Mouse (Mus musculus) Muller cell, postnatal 12 days (primary cell): ENCODE data around the gene Car12.

Source experiments
- DNase-seq: peaks from one replicate; pipeline ENCODE4 v3.0.0-alpha.2; 2015; ENCODE audit errors: inconsistent ontology term

Car12 gene

DNA sequence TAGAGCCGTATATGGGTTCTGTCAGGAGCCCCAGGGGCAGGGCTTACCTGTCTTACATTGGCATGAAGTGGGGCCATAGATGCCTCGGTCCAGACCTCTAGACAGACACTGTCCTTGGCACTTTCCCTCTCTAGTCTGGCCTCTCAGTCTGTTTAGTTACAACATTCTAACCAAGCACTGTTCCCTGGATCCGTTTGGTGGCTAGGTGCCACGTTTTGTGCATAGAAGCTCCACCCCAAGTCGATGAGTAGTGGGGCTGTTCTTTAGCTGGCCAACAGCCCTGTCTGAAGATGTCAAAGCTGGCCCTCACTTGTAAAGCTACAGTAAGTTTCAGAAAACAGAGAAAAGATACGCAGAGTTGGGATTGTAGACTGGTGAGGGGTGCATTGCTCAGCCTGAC, 2.9 kb upstream of the Car12 start:
- no peak for DNase-seq

DNA sequence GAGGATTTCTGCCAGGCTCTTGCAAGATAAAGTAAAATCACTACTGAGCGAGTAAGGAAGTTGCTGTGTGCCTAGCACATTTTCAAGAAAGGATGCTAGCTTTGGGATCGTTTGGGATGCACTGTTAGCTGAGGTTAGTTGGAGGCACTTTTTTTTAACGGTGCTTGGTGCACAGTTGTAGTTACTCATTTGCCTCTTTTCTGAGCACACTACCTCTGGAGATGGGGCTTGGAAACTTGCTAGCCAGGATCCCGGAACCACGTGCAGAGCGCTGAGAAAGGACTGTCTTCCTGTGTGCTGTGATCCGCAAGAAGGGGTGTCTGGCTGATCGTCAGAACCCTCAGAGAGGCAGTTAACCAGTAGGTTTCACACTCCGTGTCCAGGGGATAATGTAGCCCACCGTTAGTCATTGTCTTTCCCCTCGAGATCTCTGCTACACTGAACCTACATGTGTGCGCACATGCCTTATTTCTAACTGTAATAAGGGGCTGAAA, 583 bp downstream of the Car12 start:
- DNase-seq: no peak

DNA sequence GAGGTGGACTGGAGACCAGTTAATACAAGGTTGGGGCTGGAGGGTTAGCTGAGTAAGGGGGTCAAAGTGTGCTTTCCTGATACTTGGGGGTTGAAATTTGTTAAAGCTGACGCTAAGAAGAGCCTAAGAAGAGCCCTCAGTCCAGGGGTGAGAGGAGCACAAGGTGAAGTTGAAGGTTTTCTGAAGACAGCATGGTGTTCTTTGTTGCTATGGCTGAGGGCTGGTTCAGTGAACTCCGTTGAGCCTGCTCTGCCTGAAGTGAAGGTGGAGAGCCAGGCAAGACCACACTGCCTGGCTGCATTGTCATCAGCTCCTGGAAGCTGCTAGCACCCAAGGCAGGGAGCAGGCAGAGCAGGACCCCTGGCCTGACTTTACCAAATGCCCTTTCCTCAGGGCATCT, 1.9 kb downstream of the Car12 start:
- DNase-seq: no peak

DNA sequence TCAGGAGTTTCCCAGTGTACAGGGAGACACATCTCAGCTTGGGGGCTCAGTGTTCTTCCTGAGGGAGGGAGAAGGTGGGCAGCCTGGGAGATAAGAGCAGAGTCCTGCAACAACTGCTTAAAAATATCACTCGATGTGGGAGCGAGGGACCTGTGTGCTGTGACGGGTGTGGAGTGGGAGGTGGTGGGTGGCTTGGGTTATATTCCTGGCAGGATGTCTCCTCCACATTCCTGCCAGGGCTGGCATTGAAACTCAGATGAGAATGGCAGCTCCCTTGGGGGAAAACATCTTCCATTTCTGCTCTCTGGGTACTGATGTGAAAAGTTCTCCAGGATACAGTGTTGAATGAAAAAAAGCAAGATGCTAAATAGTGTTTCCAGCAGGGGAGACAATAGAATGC, 3.0 kb downstream of the Car12 start:
- no peak for DNase-seq

DNA sequence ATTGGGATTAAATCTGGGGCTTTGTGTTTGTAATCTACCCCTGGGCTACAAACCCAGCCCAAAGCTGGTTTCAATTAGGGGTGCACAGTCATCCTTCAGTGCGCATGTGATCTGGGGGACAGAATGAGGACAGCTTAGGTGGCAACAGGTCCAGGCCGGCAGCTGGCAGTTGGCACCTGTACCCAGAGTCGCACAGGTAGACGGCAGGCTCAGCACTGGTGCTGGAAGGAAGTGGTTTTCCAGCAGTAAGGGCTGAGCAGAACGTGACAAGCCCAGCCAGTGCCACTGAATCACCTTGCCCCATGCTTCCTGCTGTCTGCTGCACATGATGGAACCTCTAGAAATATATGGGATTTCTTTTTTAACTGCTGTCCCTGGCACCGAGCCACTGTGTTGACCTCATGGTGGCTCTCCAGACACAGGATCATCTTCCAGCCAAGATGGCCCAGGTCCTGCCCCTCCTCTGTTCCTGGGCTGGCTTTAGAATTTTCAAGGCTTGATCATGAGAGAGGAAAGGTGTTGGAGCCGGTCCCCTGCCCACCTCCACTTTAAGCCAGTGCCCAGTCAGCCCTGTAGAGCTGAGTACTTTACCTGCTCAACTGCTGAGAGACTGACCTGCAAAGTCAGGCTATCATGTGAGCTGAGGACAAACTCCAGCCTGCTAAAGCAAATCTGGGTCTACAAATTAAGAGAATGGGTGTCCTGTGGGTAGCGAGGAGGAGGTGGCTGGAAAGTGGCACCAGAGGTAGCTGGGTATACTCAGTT, 7.4 kb downstream of the Car12 start:
- DNase-seq: no peak

DNA sequence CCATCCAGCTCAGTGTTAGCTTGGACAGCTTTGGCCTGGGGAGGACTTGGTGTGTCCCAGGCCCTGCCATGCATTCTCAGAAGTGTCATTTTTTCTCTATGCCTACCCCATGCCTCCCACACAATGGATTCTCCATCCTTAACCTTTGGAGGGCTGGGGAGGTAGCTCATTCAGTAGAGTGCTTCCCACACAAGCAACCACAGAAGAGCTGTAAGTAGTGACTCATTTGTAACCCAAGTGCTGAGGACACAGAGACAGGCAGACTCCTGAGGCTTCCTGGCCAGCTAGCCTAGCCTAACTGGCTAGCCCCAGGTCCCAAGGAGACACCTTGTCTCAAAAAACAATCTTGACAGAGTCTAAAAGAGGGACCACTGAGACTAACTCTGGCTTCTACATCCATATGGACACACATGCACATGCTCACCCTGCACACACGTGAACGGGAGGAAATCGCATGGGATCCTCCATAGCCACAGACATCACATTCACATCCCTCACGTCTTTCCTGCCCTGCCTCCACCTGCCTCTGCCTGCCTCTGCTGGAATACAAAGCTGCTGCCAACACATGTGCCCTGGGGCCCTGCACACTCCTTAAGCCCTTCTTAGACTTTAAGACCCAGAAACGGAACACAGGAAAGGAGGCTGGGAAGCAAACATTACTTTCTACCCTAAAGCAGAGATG, 8.8 kb downstream of the Car12 start:
- DNase-seq: no peak

DNA sequence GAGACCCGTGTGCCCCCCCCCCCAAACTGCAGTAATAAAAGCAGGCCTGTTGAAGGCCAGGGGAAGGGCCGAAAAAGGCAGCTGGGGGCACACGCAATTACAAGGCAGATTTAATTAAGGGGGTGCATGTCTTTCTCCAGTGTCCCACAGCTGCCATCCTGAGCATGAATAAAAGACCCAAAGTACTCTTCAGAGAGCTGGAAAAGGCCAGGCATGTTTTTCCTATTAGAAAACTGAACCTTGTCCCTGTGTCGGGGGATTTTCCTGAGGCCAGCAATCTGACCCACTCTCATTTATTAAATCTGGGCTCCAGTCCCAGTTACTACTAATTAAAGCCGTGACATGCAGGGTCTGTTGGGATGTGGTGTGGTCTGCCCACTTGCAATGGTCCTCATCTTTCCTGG, 9.4 kb downstream of the Car12 start:
- peak; percentile 75 for DNase-seq

DNA sequence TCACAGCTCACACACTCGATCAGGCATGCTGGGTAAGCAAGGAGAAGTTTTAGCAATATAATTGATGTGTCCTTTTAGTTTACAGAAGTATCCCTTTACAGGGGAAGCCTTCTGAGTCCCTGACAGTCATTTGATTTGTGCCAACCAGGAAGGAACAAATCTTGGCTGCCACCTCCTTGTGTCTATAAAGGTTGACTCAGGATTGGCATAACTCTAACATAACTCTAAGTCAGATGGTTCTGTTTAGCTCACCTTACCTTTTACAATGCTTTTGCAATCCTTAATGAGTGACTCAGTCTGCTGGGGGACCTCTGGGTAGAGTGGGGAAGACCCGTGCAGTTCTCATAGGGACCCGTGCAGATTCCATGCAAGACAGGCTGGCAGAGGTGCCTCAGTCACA, 12.1 kb downstream of the Car12 start:
- DNase-seq: no peak

DNA sequence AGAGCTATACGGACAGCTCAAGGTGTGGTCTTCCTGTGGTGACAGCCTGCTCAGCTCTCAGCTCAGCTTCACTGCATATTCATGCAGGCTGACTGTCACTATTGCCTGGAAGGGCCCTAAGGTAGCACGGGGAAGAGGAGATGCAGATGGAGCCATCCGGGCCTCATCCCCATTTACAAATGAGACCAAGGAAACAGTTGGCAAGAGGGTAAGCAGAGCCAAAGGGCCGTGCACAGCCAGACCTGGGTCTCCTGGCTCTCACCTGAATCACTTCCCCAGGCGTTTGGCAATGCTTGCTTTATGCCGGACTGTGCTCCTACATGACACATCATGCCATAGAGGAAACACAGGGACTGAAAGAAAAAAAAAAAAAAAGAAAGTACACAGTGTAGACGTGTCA, 13.8 kb downstream of the Car12 start:
- DNase-seq: no peak

DNA sequence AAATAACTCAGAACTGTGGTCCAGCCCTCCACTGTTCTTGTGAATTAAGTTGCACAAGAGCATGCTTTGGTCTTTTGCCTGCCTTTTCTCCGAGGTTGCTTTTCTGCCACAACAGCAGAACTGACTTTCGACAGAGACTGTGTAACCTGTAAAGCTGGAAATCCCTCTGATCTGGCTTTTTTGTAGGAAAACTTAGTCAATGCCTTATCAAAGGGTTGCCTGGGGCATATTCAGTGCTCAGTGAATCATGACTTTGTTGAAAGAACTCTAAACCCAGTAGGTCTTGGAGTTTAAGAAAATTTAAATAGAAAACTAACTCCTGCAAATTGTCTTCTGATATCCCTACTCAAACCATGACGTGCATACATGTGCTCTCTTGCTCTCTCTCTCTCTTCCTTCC, 17.1 kb downstream of the Car12 start:
- no peak for DNase-seq

DNA sequence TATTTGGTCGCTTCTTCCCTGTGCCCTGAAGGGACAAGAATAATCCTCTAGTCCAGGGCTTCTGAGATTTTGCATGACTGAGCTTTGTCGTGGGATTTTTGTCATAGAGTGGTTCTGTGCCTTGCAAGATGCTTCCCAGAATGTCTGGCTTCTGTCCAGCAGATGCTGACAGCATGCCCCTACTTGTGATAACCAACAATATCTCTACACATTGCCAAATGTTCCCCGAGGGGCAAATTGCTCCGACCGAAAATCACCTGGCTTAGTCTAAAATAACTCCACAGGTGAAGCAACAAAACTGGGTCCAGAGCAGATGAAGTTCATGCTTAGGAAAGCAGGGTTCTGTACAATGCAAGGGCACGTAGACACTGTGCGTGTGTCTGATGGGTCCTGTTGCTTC, 17.8 kb downstream of the Car12 start:
- no peak for DNase-seq

DNA sequence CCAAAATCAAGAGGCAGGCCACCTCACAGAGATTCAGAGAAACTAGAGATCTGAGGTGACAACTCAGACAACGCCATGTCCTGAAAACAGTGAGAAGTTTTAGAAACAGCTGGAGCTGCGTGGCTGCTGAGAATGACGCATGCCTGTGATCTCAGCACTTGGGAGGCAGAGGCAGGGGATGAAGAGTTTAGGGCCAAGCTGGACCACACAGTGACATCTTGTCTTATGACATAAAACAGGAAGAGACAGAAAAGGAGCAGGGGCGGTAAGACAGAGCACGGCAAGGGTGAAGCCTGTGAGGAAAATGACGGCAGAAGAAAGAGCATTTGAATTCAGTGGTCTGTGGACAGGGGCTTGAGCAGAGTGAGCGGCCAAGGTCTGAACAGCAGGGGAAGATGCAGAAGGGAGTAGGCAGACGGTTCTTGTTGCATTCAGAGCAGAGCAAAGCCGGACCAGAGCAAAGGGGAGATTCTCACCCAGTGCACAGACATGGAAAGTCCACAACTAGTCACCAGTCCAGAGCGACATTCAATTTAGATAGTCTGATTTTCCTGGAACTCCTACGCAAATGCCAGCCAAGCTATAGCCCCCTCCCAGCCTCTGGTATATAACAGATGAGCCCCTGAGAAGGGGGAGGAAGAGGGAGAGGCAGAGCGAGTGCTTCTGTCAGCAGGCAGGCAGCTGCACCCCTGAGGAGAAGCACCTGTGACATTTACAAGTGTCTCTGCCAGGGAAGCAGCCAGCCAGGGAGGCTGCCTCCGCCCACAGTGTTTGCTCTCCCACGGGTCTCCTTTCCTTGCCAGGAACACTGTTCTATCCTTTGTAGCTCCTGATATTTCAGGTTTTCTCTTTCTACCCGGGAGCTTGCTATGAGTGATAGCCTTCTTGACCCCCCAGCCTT, 19.6 kb downstream of the Car12 start:
- DNase-seq: no peak

DNA sequence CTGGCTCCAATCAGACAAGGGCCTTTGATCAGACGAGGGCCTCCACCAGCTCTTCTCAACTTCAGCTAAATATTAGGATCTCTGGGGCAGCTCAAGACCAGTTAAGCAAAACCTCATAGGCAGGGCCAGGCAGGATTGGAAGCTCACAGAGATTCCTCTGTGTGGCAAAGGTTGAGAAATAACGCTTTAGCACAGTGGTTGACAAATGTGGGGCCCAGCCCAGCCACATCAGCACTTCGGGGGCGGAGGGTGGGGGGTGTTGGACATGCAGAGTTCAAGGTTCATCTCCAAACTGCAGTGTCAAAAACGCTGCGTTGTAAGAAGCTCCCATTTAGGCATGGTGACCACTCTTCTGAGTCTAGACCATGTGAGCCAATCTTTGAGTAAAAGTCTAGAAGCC, 21.1 kb downstream of the Car12 start:
- no peak for DNase-seq

DNA sequence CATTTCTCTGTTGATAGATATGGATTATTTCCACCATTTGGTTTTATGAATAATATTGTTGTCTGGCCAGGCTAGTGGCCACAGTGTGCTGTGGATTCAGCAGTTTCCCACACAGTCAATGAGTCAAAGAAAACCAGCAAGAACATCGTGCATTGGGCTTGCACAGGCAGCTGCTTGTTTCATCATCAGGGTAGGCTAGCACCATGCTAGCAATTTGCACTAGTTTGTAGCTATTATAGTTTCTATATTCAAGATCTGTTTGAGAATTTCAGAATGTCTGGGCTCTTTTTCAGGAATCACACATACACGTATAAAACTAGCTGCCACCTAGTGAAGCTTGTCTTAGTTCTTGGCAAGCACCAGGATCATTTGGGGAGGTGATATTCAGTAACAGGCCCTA, 21.6 kb downstream of the Car12 start:
- no peak for DNase-seq

DNA sequence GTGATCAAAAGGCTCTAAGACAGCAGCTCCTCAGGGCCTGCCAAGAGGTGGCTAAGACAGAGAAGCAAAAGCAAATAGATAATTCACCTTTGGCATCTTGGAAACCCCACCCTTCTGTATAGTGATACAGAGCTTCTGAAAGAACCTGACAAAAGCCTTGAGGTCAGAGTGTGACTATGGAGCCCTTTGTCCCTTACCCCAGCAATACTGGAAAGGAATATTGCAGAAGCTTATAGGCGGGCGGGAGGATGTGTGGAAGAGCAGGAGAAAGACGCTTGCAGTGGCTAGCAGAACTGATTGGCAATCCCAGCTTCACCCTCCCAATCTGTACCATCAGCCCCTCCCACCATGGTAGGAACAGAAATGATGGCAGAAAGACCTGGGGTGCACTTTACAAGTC, 22.5 kb downstream of the Car12 start:
- no peak for DNase-seq

DNA sequence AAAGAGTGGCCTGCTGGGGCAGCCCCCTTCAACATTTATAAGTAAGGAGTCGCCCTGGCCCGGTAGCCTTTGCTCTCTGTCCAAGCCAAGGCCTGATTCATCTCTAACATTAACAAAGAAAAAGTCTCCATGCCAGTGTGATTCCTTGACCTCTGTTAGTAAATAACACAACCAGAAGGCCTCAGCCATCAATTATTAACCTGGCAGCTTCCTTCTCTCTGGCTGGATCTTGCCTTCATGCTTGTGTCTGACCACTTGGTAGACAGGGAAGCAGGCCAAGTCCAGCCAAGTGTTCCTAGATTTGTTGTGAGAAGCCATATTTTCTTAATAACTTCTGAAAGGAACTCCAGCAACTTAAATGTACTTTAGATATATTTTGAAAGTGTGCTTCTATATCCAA, 23.1 kb downstream of the Car12 start:
- DNase-seq: no peak

DNA sequence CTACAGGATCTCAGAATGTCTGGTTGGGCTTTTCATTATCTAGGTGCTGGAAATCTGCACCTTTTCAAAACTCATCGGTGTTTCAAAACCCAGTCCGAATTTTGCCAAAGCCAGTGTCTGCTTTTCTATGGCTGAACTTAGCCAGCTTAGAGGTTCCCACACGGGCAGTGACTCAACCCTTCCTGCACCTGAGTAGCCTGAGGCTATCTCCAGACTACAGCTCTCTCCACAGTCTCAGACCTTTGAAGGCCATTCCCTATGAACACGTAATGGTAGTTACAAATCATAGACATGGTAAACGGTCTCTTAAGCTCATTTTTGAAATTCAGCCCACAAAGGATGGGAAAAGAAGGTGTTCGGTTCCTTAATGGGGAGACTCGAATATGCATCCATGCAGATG, 26.0 kb downstream of the Car12 start:
- DNase-seq: no peak

DNA sequence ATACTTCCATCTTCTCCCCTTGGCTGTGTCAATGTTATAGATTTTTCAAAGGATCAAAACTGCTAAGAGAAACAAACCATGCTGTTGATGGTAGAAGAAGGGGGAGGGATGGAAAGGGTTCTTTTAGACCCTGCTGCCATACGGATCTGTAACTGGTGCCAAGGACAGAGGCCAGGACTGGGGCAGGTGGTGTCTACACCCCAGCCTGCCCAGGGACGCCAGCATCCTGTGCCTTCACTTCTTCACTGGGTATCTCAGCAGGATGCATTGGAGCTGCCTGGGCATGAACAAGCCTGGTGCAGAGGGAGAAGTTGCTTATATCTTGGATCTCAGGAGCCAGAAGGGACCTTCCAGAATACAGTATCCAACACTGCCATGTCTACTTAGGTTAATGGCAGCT, 31.0 kb downstream of the Car12 start:
- no peak for DNase-seq

DNA sequence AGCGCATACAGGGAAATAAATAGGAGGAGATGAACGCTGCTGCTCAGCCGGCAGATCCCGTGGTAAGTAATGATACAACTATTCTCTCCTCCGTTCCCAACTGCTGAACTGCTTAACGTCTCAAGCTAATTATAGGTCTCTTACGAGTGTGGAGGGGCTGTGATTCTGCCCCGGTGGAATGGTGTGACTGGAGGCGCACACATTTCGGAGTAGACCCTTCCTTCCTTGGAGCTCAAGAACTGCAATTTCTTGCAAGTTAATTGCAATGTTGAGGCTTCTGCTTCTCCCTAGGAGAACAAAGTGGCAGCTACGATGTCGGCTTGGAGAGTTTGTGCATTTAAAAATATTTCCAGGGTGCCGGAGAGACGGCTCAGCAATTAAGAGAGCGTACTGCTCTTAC, 34.9 kb downstream of the Car12 start:
- DNase-seq: no peak

DNA sequence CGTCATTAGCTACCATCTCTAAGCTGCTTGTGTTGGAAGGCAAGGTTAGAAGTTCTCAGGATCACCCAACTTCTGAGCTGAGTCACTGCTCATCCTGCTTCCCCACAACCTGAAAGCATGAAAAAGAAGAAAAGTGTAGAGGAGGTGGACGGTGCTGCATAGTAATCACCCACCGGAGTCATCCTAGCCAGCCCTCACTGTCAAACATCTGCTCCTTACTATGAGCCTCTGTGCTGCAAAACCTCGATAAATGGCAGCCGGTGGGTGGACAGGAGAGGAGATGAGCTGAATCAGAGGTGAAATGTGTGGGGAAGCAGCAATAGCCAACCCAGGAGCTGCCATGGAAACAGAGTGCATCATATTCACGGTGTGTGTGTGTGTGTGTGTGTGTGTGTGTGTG, 39.4 kb downstream of the Car12 start:
- DNase-seq: no peak

DNA sequence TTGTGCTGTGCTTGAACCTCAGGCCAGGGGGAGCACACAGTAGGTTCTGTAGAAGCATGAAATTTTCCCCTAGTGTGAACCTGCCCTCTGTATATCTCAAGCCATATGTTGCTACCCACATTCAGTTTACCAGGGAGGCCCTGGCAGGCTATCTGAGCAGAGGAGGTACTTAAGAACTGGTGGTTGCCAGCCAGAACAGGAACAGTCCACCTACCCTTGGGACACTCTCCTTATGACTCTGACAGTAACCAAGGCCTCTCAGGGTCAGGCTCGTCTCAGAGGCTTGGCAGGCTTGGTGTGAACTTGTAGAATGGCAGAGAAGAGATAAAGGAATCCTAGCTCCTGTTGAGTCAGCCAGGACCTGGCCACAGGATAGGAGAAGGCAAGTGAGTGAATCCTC, 47.5 kb downstream of the Car12 start:
- DNase-seq: no peak

DNA sequence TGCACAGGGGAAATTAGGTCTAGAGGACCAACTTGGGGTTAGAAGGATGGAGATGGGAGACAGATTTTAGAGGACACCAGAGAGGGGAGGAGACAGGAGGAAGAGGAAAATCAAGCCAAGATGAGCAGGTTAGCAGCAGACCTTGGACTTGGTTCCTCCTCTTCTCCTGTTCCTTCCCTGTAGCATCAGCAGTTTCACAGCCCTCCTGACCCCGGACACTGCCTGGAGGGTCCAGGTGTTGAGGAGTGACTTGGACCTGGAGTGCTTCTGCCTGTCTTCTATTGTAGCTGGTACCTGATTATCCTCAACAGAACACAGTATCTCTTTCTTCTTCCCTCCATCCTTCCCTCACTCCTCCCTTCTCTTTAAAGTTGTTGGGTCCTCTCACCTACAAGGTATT, 55.2 kb downstream of the Car12 start:
- no peak for DNase-seq

DNA sequence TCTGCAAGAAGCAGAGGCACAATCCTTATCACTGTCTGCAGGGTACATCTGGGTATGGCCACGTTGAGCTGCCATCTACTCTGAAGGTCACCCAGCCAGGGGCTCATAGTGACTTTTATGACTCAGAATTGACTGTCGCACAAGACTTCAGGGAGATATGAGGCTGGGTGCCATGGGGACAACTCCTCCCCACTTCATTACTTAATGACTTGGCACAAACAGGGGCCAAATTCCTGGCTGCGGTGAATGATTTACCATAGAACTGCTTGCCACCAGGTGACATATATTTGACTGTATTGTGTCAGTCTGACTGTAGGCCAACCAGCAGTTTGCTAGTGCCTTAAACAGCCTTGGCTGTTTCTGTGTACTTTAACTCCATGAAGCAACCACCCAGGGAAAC, 55.8 kb downstream of the Car12 start:
- DNase-seq: no peak
